Mouse (Mus musculus): ENCODE data around the gene Xlr4a.
"Not testable (repeated sequence)": the region's sequence is repeated elsewhere in the genome, so short reads cannot be mapped to it uniquely, and the experiment has no call there.

DNA sequence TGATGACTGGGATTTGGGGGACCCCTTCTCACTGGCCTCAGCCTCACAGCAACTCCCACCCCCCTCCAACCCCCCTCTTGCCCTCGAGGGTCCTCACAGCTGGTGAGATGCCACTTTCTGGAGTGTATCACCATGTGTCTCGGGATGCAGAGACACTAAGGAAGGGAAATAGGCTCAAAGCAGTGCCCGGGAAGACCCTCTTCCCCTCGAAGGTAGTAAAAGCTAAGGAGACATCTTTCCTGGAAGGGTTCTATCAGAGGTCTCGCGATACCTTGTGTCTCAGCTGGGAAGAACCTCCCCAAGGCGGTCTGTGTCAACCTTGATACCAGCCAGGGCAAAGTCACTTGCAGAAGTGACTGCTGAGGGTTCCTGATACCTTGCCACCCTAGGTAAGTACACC, 34.5 kb upstream of the Xlr4a start, which contains the start of gene Gm14685:
- not testable (repeated sequence) for TF ChIP-seq CTCF (IDR thresholded peaks at IDR 0.05; ENCODE audit: control insufficient read depth, insufficient read depth, insufficient replicate concordance, low read depth, low read length); POLR2A (IDR thresholded peaks at IDR 0.05; ENCODE audit: control insufficient read depth, low read depth, low read length)
